Mouse (Mus musculus) CH12.LX (cell line): ENCODE results near the gene Grik1. TPM values are rescaled to one million over a fixed set of nuclear protein-coding genes. Genes with fewer than 3 reads are reported as not detected.

Source experiments
- DNase-seq: peaks from one replicate; pipeline ENCODE4 v3.0.0-alpha.2; 2013; ENCODE audit errors: extremely low read depth
- H3K27ac ChIP-seq: 2 replicates; pipeline ENCODE4 v1.5.1; 2012; ENCODE audit warnings: low read depth, mild to moderate bottlenecking, control low read depth, moderate library complexity; ENCODE audit not compliant: insufficient read depth
- H3K27me3 ChIP-seq: replicated peaks from 2 replicates; pipeline ENCODE3; 2012; ENCODE audit warnings: inconsistent platforms
- H3K36me3 ChIP-seq, 2 experiments: replicated peaks in 1 of 2; 2 replicates each; pipeline versions ENCODE3 to v1.6.1; 2012; ENCODE audit warnings: inconsistent platforms in 1 of 2, low read length in 1 of 2, mild to moderate bottlenecking in 1 of 2, mixed read lengths in 1 of 2, moderate library complexity in 1 of 2; ENCODE audit not compliant: control insufficient read depth in 1 of 2, insufficient read depth in 1 of 2
- H3K4me1 ChIP-seq, 2 experiments: 2 replicates each; pipeline ENCODE4 v1.6.1; 2012; ENCODE audit warnings: inconsistent platforms in 1 of 2, moderate library complexity in 1 of 2; ENCODE audit not compliant: insufficient read depth in 2 of 2, control insufficient read depth in 1 of 2
- H3K4me2 ChIP-seq: 2 replicates; pipeline ENCODE4 v1.6.1; 2012; ENCODE audit warnings: low read depth, mild to moderate bottlenecking, control low read depth; ENCODE audit not compliant: poor library complexity, insufficient read depth, severe bottlenecking
- H3K4me3 ChIP-seq, 3 experiments: fragments of 150-350 bp in 1 of 3; sonication (generic) in 1 of 3; replicated peaks in 1 of 3; 2 replicates each; pipeline versions ENCODE3 to v1.5.1; 2011 to 2012; ENCODE audit warnings: low read depth in 2 of 3, low read length in 2 of 3, mild to moderate bottlenecking in 2 of 3, moderate library complexity in 2 of 3, control low read depth in 1 of 3, improper control_type of control experiment in 1 of 3, inconsistent platforms in 1 of 3, mixed read lengths in 1 of 3; ENCODE audit not compliant: poor library complexity in 1 of 3
- H3K79me2 ChIP-seq: replicated peaks from 2 replicates; pipeline ENCODE4 v1.6.1; 2012; ENCODE audit warnings: mild to moderate bottlenecking, moderate library complexity; ENCODE audit not compliant: control insufficient read depth, poor library complexity, insufficient read depth, severe bottlenecking; ENCODE audit errors: extremely low read depth
- H3K9ac ChIP-seq: 2 replicates; pipeline ENCODE4 v1.6.1; 2012; ENCODE audit warnings: low read depth, mild to moderate bottlenecking, control low read depth, moderate library complexity; ENCODE audit not compliant: insufficient read depth
- H3K9me3 ChIP-seq: replicated peaks from 2 replicates; pipeline ENCODE3; 2012; ENCODE audit warnings: low read length, inconsistent platforms, mixed read lengths
- BHLHE40 ChIP-seq: IDR thresholded peaks from 2 replicates; pipeline ENCODE4 v1.6.1; 2011; ENCODE audit warnings: mild to moderate bottlenecking, low read depth, low read length, improper control_type of control experiment
- CHD1 ChIP-seq: IDR thresholded peaks from 2 replicates; pipeline ENCODE4 v1.6.1; 2012; ENCODE audit warnings: low read depth, low read length, improper control_type of control experiment, inconsistent platforms
- CHD2 ChIP-seq: IDR thresholded peaks from 2 replicates; pipeline ENCODE4 v1.6.1; 2011; ENCODE audit warnings: low read length, improper control_type of control experiment
- CTCF ChIP-seq, 2 experiments: IDR thresholded peaks in 1 of 2; conservative IDR thresholded peaks in 1 of 2; 2 replicates each; pipeline ENCODE4 v1.5.1; 2011 to 2012; ENCODE audit warnings: low read depth in 2 of 2, low read length in 2 of 2, improper control_type of control experiment in 1 of 2, inconsistent platforms in 1 of 2, mild to moderate bottlenecking in 1 of 2, moderate library complexity in 1 of 2
- ELF1 ChIP-seq: IDR thresholded peaks from 2 replicates; pipeline ENCODE4 v1.6.1; 2014; ENCODE audit warnings: low read depth, mild to moderate bottlenecking, inconsistent platforms, low read length, improper control_type of control experiment
- EP300 ChIP-seq: IDR thresholded peaks from 2 replicates; pipeline ENCODE4 v1.6.1; 2011; ENCODE audit warnings: low read length, improper control_type of control experiment
- ETS1 ChIP-seq: conservative IDR thresholded peaks from 2 replicates; pipeline ENCODE4 v1.6.1; 2012; ENCODE audit warnings: low read depth, mild to moderate bottlenecking, inconsistent platforms, low read length, improper control_type of control experiment, moderate library complexity
- HCFC1 ChIP-seq: IDR thresholded peaks from 2 replicates; pipeline ENCODE4 v1.6.1; 2012; ENCODE audit warnings: low read depth, mild to moderate bottlenecking, inconsistent platforms, low read length, improper control_type of control experiment
- IRF4 ChIP-seq: IDR thresholded peaks from 2 replicates; pipeline ENCODE4 v1.6.1; 2014; ENCODE audit warnings: low read depth, mild to moderate bottlenecking, inconsistent platforms, low read length, improper control_type of control experiment
- KAT2A ChIP-seq: IDR thresholded peaks from 2 replicates; pipeline ENCODE4 v1.6.1; 2012; ENCODE audit warnings: low read length, improper control_type of control experiment, inconsistent platforms; ENCODE audit not compliant: insufficient replicate concordance
- MAX ChIP-seq: IDR thresholded peaks from 2 replicates; pipeline ENCODE4 v1.6.1; 2011; ENCODE audit warnings: low read length, improper control_type of control experiment
- MXI1 ChIP-seq: IDR thresholded peaks from 2 replicates; pipeline ENCODE4 v1.6.1; 2011; ENCODE audit warnings: mild to moderate bottlenecking, low read depth, low read length, improper control_type of control experiment
- NELFE ChIP-seq: IDR thresholded peaks from 2 replicates; pipeline ENCODE4 v1.6.1; 2011; ENCODE audit warnings: low read depth, low read length, improper control_type of control experiment
- NRF1 ChIP-seq: IDR thresholded peaks from 2 replicates; pipeline ENCODE4 v1.6.1; 2014; ENCODE audit warnings: low read depth, mild to moderate bottlenecking, inconsistent platforms, low read length, improper control_type of control experiment, moderate library complexity
- PAX5 ChIP-seq: IDR thresholded peaks from 2 replicates; pipeline ENCODE4 v1.6.1; 2012; ENCODE audit warnings: low read length, inconsistent platforms, mixed read lengths
- POLR2A ChIP-seq: IDR thresholded peaks from 2 replicates; pipeline ENCODE4 v1.6.1; 2011; ENCODE audit warnings: low read depth, mild to moderate bottlenecking, improper control_type of control experiment, low read length
- RAD21 ChIP-seq: IDR thresholded peaks from 2 replicates; pipeline ENCODE4 v1.6.1; 2011; ENCODE audit warnings: low read depth, mild to moderate bottlenecking, low read length, improper control_type of control experiment, moderate library complexity
- SIN3A ChIP-seq: IDR thresholded peaks from 2 replicates; pipeline ENCODE4 v1.6.1; 2012; ENCODE audit warnings: low read length, improper control_type of control experiment, inconsistent platforms
- SMC3 ChIP-seq: IDR thresholded peaks from 2 replicates; pipeline ENCODE4 v1.6.1; 2011; ENCODE audit warnings: low read depth, low read length, improper control_type of control experiment
- USF1 ChIP-seq: IDR thresholded peaks from 2 replicates; pipeline ENCODE4 v1.6.1; 2014; ENCODE audit warnings: low read depth, mild to moderate bottlenecking, inconsistent platforms, low read length, improper control_type of control experiment
- ZC3H11A ChIP-seq: IDR thresholded peaks from 2 replicates; pipeline ENCODE4 v1.6.1; 2012; ENCODE audit warnings: low read depth, mild to moderate bottlenecking, inconsistent platforms, low read length, improper control_type of control experiment
- ZNF384 ChIP-seq: IDR thresholded peaks from 2 replicates; pipeline ENCODE4 v1.6.1; 2012; ENCODE audit warnings: low read depth, low read length, improper control_type of control experiment, inconsistent platforms
- dilution Hi-C: fragments of 300-500 bp; cut with MboI; formaldehyde crosslinking; loops from 2 replicates; pipeline ENCODE4 v1.14.3; 2020; ENCODE audit warnings: low sequenced_read_pairs; ENCODE audit not compliant: extremely low pct_unique_long_range_greater_than_20kb, extremely low pct_ligation_motif_present
- in situ Hi-C: fragments of 300-500 bp; cut with MboI; formaldehyde crosslinking; loops from 3 replicates; pipeline ENCODE4 v1.14.3; 2019; ENCODE audit warnings: low sequenced_read_pairs, low pct_ligation_motif_present, low pct_unique_long_range_greater_than_20kb, mixed read lengths
- polyA plus RNA-seq: library from polyadenylated mRNA; unstranded; fragments of >175 nt; gene quantifications from 2 replicates; pipeline ENCODE4 v1.2.1, GENCODE M21; 2012; ENCODE audit warnings: low read depth; ENCODE audit not compliant: insufficient read length
- total RNA-seq, 2 experiments: library from RNA; depleted of rRNA; stranded (reverse); fragments of 300-350 nt in 1 of 2; fragments of >200 nt in 1 of 2; gene quantifications; 2 replicates each; pipeline ENCODE4 v1.2.3; 2012 to 2014

Grik1 gene
- total and polyA plus RNA-seq, 3 experiments = 0.08 to 0.13 TPM; not detected in 1

DNA sequence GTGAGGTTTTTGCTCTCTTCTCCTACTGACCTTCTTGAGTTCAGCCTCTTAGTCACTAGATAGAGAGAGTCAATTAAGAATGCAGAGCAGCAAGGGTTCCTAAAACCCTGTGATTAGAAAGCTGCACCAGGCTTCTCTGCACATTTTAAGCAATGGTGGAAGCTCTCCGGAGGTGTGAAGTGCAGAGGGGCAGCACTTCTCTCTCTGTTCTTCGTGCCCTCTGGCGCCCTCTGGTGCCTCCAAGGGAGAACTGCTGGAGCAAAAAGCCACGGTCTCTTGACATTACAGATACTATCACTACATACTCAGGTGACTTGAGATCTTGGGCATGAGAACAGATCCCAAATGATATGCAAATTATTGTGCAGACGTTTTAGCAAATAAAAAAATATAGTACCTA is 85.7 kb downstream of the Grik1 start:
- TF ChIP-seq MAX (peak; percentile 45; the same call in 1 of the 2 replicates), ZC3H11A (peak; percentile 75), CTCF (conservative IDR thresholded peaks at IDR 0.05 in 1 of 2, IDR thresholded peaks at IDR 0.05 in 1 of 2; ENCODE audit: low read depth in 2 of 2, low read length in 2 of 2) (peak; percentile 92 to 97), IRF4 (peak; percentile 10; the same call in 1 of the 2 replicates), NRF1 (0 out of 2 replicates have a peak, but pooled peaks have one; percentile 18), BHLHE40 (no peak), RAD21 (peak; percentile 92), USF1 (no peak), ELF1 (0 out of 2 replicates have a peak, but pooled peaks have one; percentile 22), HCFC1 (no peak), SMC3 (peak; percentile 98)
- in situ Hi-C loops (loop anchor here (5.0 kb wide), 1 partner anchor 362 kb away; no protein-coding TSS in a partner anchor), dilution Hi-C loops (no loop called here)
- Histone ChIP-seq H3K79me2 (no peaks in the 10 kb centered on the region), H3K4me1 (no peaks in the 10 kb centered on the region), H3K27me3 (no peaks in the 10 kb centered on the region), H3K9me3 (no peaks in the 10 kb centered on the region), H3K27ac (no peak overlapping the region), H3K4me2 (no peak overlapping the region), H3K36me3 (no peaks in the 10 kb centered on the region), H3K9ac (no peak overlapping the region), H3K4me3 (no peak overlapping the region)
- peak; percentile 78 for DNase-seq

DNA sequence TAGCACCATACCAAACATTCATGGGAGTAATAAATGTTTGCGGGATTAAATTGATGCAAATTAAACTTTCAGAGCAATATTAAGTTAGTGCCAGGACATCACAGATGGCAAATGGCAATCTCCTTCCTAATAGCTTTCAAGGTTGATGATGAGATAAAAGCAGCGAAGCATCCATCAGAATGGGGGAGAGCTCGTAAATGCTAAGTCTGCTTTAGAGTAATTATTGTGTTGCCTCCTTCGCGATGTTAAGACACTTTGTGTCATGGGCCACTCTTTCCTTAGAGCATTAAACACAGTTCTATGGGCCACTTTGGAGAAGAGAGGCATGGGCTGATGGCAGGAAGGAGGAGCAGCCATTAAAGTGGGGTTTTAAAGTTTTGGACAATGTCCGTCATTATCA is 86.1 kb downstream of the Grik1 start:
- DNase-seq = no peak
- no peak overlapping the region for H3K4me2 ChIP-seq
- dilution Hi-C loops = no loop called here

More for the DNA sequence above, 86.1 kb downstream of the Grik1 start:
- Histone ChIP-seq H3K9me3 (no peaks in the 10 kb centered on the region), H3K27ac (no peak overlapping the region), H3K9ac (no peak overlapping the region), H3K79me2 (no peaks in the 10 kb centered on the region), H3K4me1 (no peaks in the 10 kb centered on the region), H3K27me3 (no peaks in the 10 kb centered on the region), H3K36me3 (no peaks in the 10 kb centered on the region), H3K4me3 (no peak overlapping the region)
- in situ Hi-C loops = loop anchor here (5.0 kb wide), 1 partner anchor 362 kb away; no protein-coding TSS in a partner anchor
- TF ChIP-seq RAD21 = no peak
- TF ChIP-seq PAX5 = no peak
- TF ChIP-seq CHD1 = no peak
- TF ChIP-seq EP300 = no peak
- no peak for TF ChIP-seq USF1
- TF ChIP-seq NELFE = no peak
- no peak for TF ChIP-seq POLR2A
- TF ChIP-seq CHD2 = no peak
- no peak for TF ChIP-seq KAT2A
- no peak for TF ChIP-seq SIN3A
- no peak for TF ChIP-seq ETS1
- no peak for TF ChIP-seq MXI1
- TF ChIP-seq ZNF384 = no peak
